Mouse (Mus musculus) gastrocnemius, postnatal 4 days (tissue): ENCODE measurements around the gene Bcl7c. TPM values are rescaled to one million over a fixed set of nuclear protein-coding genes. Genes with fewer than 3 reads are reported as not detected.
A peak's percentile ranks its signal among the peaks of the same experiment; 100 is the strongest.
"Not testable (repeated sequence)": the region's sequence is repeated elsewhere in the genome, so short reads cannot be mapped to it uniquely, and the experiment has no call there.

Source experiments
- DNase-seq, 2 experiments: peaks; one replicate each; pipeline ENCODE4 v3.0.0; 2021 to 2022; ENCODE audit warnings: low spot score in 2 of 2, mixed read lengths in 2 of 2
- total RNA-seq, 2 experiments: library from RNA; stranded (reverse); gene quantifications; 2 replicates each; pipeline ENCODE4 v1.2.3; 2021

Gene Bcl7c
- total RNA-seq, 2 experiments from 2014 or later: 112 to 132 TPM

GRCm38 (mm10) chr7:127719258-127719657 is 10.5 kb upstream of the Bcl7c start:
- DNase-seq: no peak

GRCm38 (mm10) chr7:127718339-127718738 is 9.6 kb upstream of the Bcl7c start:
- no peak for DNase-seq

- DNase-seq: peak; percentile 63 to 76
Measured at GRCm38 (mm10) chr7:127716992-127717391, 8.3 kb upstream of the Bcl7c start.

GRCm38 (mm10) chr7:127714816-127715215 is 6.1 kb upstream of the Bcl7c start:
- DNase-seq: no peak

GRCm38 (mm10) chr7:127712461-127713385 is 4.0 kb upstream of the Bcl7c start, which contains the start of gene Ctf1:
Gene Ctf1, plus strand, starts transcription at chr7:127712736.
- peak; percentile 59 to 86 for DNase-seq

GRCm38 (mm10) chr7:127711456-127711855 is 2.7 kb upstream of the Bcl7c start:
- no peak for DNase-seq

GRCm38 (mm10) chr7:127711031-127711430 is 2.3 kb upstream of the Bcl7c start:
- DNase-seq: no peak

GRCm38 (mm10) chr7:127709261-127709979 is 687 bp upstream of the Bcl7c start:
- DNase-seq: no peak

- DNase-seq: no peak
Measured at GRCm38 (mm10) chr7:127707957-127708206, 851 bp downstream of the Bcl7c start.

- DNase-seq: peak in 1 of 2 experiments; percentile 49
Measured at GRCm38 (mm10) chr7:127707045-127707956, 1.4 kb downstream of the Bcl7c start.

GRCm38 (mm10) chr7:127705706-127706105 is 3.0 kb downstream of the Bcl7c start:
- no peak for DNase-seq

- DNase-seq: no peak
Measured at GRCm38 (mm10) chr7:127704598-127704997, 4.1 kb downstream of the Bcl7c start.

GRCm38 (mm10) chr7:127703561-127704178 is 5.1 kb downstream of the Bcl7c start:
- DNase-seq: no peak

- no peak for DNase-seq
Measured at GRCm38 (mm10) chr7:127700712-127701331, 7.9 kb downstream of the Bcl7c start.

GRCm38 (mm10) chr7:127698986-127699385 is 9.7 kb downstream of the Bcl7c start:
- DNase-seq: no peak

- DNase-seq: not testable (repeated sequence)
Measured at GRCm38 (mm10) chr7:127693730-127694129, 15.0 kb downstream of the Bcl7c start.

GRCm38 (mm10) chr7:127693290-127693689 is 15.4 kb downstream of the Bcl7c start:
- DNase-seq: no peak

- peak; percentile 67 to 83 for DNase-seq
Measured at GRCm38 (mm10) chr7:127691221-127691989, 17.3 kb downstream of the Bcl7c start.

GRCm38 (mm10) chr7:127689626-127690280 is 19.0 kb downstream of the Bcl7c start:
- DNase-seq: no peak
